Comparison of ENCODE assay signal across 10 mouse cellular contexts in genomic region chr9:71571150-71571633, GRCm38 (mm10). TPM values are rescaled to one million over a fixed set of nuclear protein-coding genes. Genes with fewer than 3 reads are reported as not detected.
DNase-seq lines count a peak whose midpoint lies in the region; ATAC-seq and TF ChIP-seq lines count a peak whose summit lies in the region.
"Had no signal": no experiment of that assay in that cellular context is flagged by ENCODE, and none has a peak within 500 bp of the region (broad histone marks: within the 10 kb centered on the region; RNA-seq: fewer than 3 reads in every experiment).

No protein-coding gene starts in this region.

- H3K4me3 ChIP-seq in lung, embryonic 14.5 days (ENCODE audit: low read depth, low read length) = no peak overlapping the region
- no peak overlapping the region for H3K4me3 ChIP-seq in intestine, postnatal 0 days (ENCODE audit: low read depth, low read length)

- H3K4me2 ChIP-seq in lung, embryonic 14.5 days = no peak overlapping the region
- no peak overlapping the region for H3K4me2 ChIP-seq in intestine, postnatal 0 days (replicated peaks; ENCODE audit: low read depth)

- no peaks in the 10 kb centered on the region for H3K27me3 ChIP-seq in lung, embryonic 14.5 days (ENCODE audit: insufficient read depth, low read length)
- no peaks in the 10 kb centered on the region for H3K27me3 ChIP-seq in intestine, postnatal 0 days (replicated peaks; ENCODE audit: control insufficient read depth, insufficient read depth, low read length)

- ATAC-seq in lung, embryonic 14.5 days (ENCODE audit: insufficient read depth) = no peak
- ATAC-seq in intestine, postnatal 0 days = peak; percentile 83

- 33% methylated on average over 7 of the region's 7 CpGs for WGBS in lung, embryonic 14.5 days
- 27% methylated on average over 7 of the region's 7 CpGs for WGBS in intestine, postnatal 0 days

- H3K9me3 ChIP-seq in lung, embryonic 14.5 days (ENCODE audit: low read depth, low read length) = no peaks in the 10 kb centered on the region
- H3K9me3 ChIP-seq in intestine, postnatal 0 days (ENCODE audit: control insufficient read depth) = no peaks in the 10 kb centered on the region

- no peaks in the 10 kb centered on the region; the same call in 1 of the 2 replicates for H3K4me1 ChIP-seq in lung, embryonic 14.5 days (ENCODE audit: insufficient read depth)
- no peaks in the 10 kb centered on the region for H3K4me1 ChIP-seq in intestine, postnatal 0 days (replicated peaks; ENCODE audit: control insufficient read depth, insufficient read depth, low read length)

- no peak for TF ChIP-seq CTCF in lung, embryonic 14.5 days (IDR thresholded peaks at IDR 0.05; ENCODE audit: low read depth)
- TF ChIP-seq CTCF in intestine, postnatal 0 days (IDR thresholded peaks at IDR 0.05; ENCODE audit: low read depth) = no peak

- 0 out of 2 replicates have a peak overlapping the region, but pooled peaks have one; percentile 33 for H3K27ac ChIP-seq in lung, embryonic 14.5 days (ENCODE audit: low read depth)
- no peak overlapping the region; the same call in 1 of the 2 replicates for H3K27ac ChIP-seq in intestine, postnatal 0 days (ENCODE audit: low read depth, low read length)

- no peaks in the 10 kb centered on the region for H3K36me3 ChIP-seq in lung, embryonic 14.5 days (ENCODE audit: insufficient read depth)
- no peaks in the 10 kb centered on the region for H3K36me3 ChIP-seq in intestine, postnatal 0 days (ENCODE audit: control insufficient read depth, insufficient read depth)

- peak; percentile 35 to 41 for DNase-seq in frontal cortex, postnatal 36 days (ENCODE audit: low spot score in 2 of 2)
- no peak for DNase-seq in frontal cortex, postnatal 10 days (ENCODE audit: low spot score in 2 of 2)
- no peak for DNase-seq in lung, embryonic 14.5 days
- DNase-seq in lung, postnatal 36 days = no peak
- peak; percentile 19 for DNase-seq in telencephalon, adult 2 months (ENCODE audit: low read depth, low spot score)
- no peak for DNase-seq in spleen, postnatal 10 days (ENCODE audit: low spot score in 2 of 2)
- no peak for DNase-seq in adrenal gland, adult 18-20 months (ENCODE audit: low spot score in 2 of 2)
- DNase-seq: B cell, adult 2 months; cerebellum, postnatal 10 days had no signal

- H3K9ac ChIP-seq in lung, embryonic 14.5 days = no peak overlapping the region
- H3K9ac ChIP-seq in intestine, postnatal 0 days (ENCODE audit: low read depth, low read length) = no peak overlapping the region

RNA-seq across cellular contexts. Expression of gene Myzap, which starts 21.0 kb away (rescaled TPM):
- polyA plus RNA-seq in lung, embryonic 14.5 days (2014; fragmentation: Nextera tagmentation; extraction: Ambion mirVana) = 39.0 and 44.4 TPM in 2 replicates
- polyA plus RNA-seq in intestine, postnatal 0 days (2015; fragmentation: Nextera tagmentation; extraction: Ambion mirVana) = 9.7 and 12.0 TPM in 2 replicates
- 10 to 100 TPM; 11.2 to 12.7 TPM for total RNA-seq in adrenal gland, adult 18-20 months (2021)

Comparison
In these comparisons a context has a peak if more than half of its experiments do, and no peak if none do; other contexts are left out.
1. DNase-seq: peak in frontal cortex, postnatal 36 days (2 of 2) and telencephalon, adult 2 months (single experiment); none in frontal cortex, postnatal 10 days (0 of 2), lung, embryonic 14.5 days (single experiment), lung, postnatal 36 days (single experiment), spleen, postnatal 10 days (0 of 2) and adrenal gland, adult 18-20 months (0 of 2).